Mouse (Mus musculus) liver, postnatal 0 days (tissue): ENCODE measurements at regions not wholly inside any gene's neighbourhood (a gene's known extent, or its start where the extent isn't known, plus 50 kb on each side); places are given as distances from the start of the nearest gene placed in this dataset.

ENCODE experiments used
- CTCF ChIP-seq: sonication (generic); IDR thresholded peaks from 2 replicates; pipeline ENCODE4 v1.5.1; 2016; ENCODE audit warnings: antibody characterized with exemption, low read depth
- EP300 ChIP-seq: IDR thresholded peaks from 2 replicates; pipeline ENCODE4 v1.6.1; 2016; ENCODE audit warnings: antibody characterized with exemption, low read depth, mild to moderate bottlenecking

GRCm38 (mm10) chr1:146185444-146185843 lies 309.1 kb upstream of the Brinp3 start:
- TF ChIP-seq EP300 (no peak), CTCF (no peak)
